Mouse (Mus musculus) spleen, adult 2 months (tissue): ENCODE data around the gene Hacl1.

ENCODE experiments used
- CTCF ChIP-seq: fragments of 200-500 bp; IDR thresholded peaks from 2 replicates; pipeline ENCODE4 v1.5.1; 2011; ENCODE audit warnings: mild to moderate bottlenecking, inconsistent platforms; ENCODE audit not compliant: insufficient read depth, insufficient read length, insufficient replicate concordance; ENCODE audit errors: extremely low read depth
- POLR2A ChIP-seq: fragments of 200-500 bp; IDR thresholded peaks from 2 replicates; pipeline ENCODE4 v1.6.1; 2011; ENCODE audit warnings: low read depth, low read length, inconsistent platforms

DNA sequence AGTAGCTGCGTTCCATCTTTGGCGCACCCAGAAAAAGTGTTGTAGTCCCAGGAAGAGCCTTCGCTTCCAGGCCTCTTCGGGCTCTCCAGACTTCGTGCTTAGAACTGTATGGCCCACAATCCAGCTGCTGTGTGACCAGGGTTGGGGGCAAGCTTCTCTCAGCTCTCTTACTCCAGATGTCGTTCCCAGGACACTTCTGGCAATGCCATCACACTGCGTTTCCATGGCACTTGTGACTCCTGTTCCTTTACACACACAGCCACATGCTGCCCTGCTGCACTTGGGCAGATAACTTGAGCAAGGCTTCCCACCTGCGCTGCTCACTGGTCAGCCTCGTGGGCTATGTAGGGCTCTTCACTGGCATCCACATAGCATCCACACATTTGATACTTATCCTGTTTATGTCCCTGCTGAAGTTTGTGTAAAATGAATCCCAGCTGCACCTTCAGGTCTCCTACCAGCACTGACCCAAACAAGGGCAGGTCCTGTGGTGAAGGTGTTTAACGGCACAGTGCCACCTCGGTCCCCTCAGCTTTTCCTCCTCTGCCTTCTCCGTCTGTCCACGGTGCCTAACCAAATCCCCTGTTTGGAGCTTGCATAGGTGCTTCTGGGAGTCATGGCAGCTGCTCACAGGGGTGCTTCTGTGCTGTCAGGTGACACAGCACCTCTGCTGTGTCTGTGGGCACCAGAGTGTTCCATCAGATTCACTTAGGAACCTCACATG is 22.5 kb upstream of the Hacl1 start:
- TF ChIP-seq POLR2A: no peak
- TF ChIP-seq CTCF: no peak
